Mouse (Mus musculus) intestine, postnatal 0 days (tissue): ENCODE data around the gene Psmb2. TPM values are rescaled to one million over a fixed set of nuclear protein-coding genes. Genes with fewer than 3 reads are reported as not detected.

Experiments
- ATAC-seq: fragments of 200-750 bp; cut with Nextera tagmentation; 2 replicates; pipeline ENCODE4 v1.8.0; 2017; ENCODE audit warnings: mild to moderate bottlenecking, moderate TSS enrichment, moderate library complexity
- H3K27ac ChIP-seq: fragments of 300-500 bp; sonication (generic); 2 replicates; pipeline ENCODE4 v1.5.1; 2014; ENCODE audit warnings: mild to moderate bottlenecking, low read depth, low read length, moderate library complexity
- H3K27me3 ChIP-seq: fragments of 300-500 bp; sonication (generic); replicated peaks from 2 replicates; pipeline ENCODE4 v1.6.1; 2014; ENCODE audit warnings: low read length, mixed read lengths; ENCODE audit not compliant: control insufficient read depth, insufficient read depth
- H3K36me3 ChIP-seq: fragments of 300-500 bp; sonication (generic); 2 replicates; pipeline ENCODE4 v1.6.1; 2014; ENCODE audit warnings: mild to moderate bottlenecking, moderate library complexity; ENCODE audit not compliant: control insufficient read depth, insufficient read depth
- H3K4me1 ChIP-seq: fragments of 300-500 bp; sonication (generic); replicated peaks from 2 replicates; pipeline ENCODE4 v1.6.1; 2014; ENCODE audit warnings: antibody characterized with exemption, low read length, mixed read lengths; ENCODE audit not compliant: control insufficient read depth, insufficient read depth
- H3K4me2 ChIP-seq: fragments of 300-500 bp; sonication (generic); replicated peaks from 2 replicates; pipeline ENCODE4 v1.6.1; 2014; ENCODE audit warnings: low read depth, mild to moderate bottlenecking, moderate library complexity
- H3K4me3 ChIP-seq: fragments of 300-500 bp; sonication (generic); 2 replicates; pipeline ENCODE4 v1.5.1; 2014; ENCODE audit warnings: low read depth, low read length
- H3K9ac ChIP-seq: fragments of 300-500 bp; sonication (generic); 2 replicates; pipeline ENCODE4 v1.6.1; 2014; ENCODE audit warnings: mild to moderate bottlenecking, low read depth, low read length
- H3K9me3 ChIP-seq: fragments of 300-500 bp; sonication (generic); 2 replicates; pipeline ENCODE4 v1.6.1; 2016; ENCODE audit warnings: mixed run types; ENCODE audit not compliant: control insufficient read depth
- CTCF ChIP-seq: sonication (generic); IDR thresholded peaks from 2 replicates; pipeline ENCODE4 v1.5.1; 2016; ENCODE audit warnings: low read depth, mild to moderate bottlenecking, control low read depth, antibody characterized with exemption, moderate library complexity
- WGBS: fragments of 180-500 bp; shearing (Covaris S2); extraction: QIAGEN DNeasy Blood & Tissue Kit; methylation state at CpG from one replicate; pipeline ENCODE4 v1.1.7; 2014; 5-methylcytosine and 5-hydroxymethylcytosine counted together
- polyA plus RNA-seq: library from polyadenylated mRNA; unstranded; fragments of >200 nt; fragmentation: Nextera tagmentation; extraction: Ambion mirVana; gene quantifications from 2 replicates; pipeline ENCODE4 v1.2.1, GENCODE M21; 2015

Gene Psmb2
- polyA plus RNA-seq, 1 experiment from 2014 or later = 381 TPM

- WGBS = 88% methylated on average over 12 of the region's 12 CpGs
- H3K27ac ChIP-seq = no peak overlapping the region
- H3K4me2 ChIP-seq = no peak overlapping the region
- no peak overlapping the region for H3K4me3 ChIP-seq
- H3K27me3 ChIP-seq = no peaks in the 10 kb centered on the region
- no peaks in the 10 kb centered on the region for H3K4me1 ChIP-seq
- no peak overlapping the region for H3K9ac ChIP-seq
- no peaks in the 10 kb centered on the region for H3K9me3 ChIP-seq
- ATAC-seq = no peak
- peaks cover 68% of the 10 kb centered on the region for H3K36me3 ChIP-seq
- no peak for TF ChIP-seq CTCF
Observed at GRCm38 (mm10) chr4:126706630-126707438, 29.4 kb downstream of the Psmb2 start.

- Histone ChIP-seq H3K36me3 (peaks cover 68% of the 10 kb centered on the region), H3K9ac (no peak overlapping the region), H3K4me1 (no peaks in the 10 kb centered on the region), H3K27ac (no peak overlapping the region), H3K27me3 (no peaks in the 10 kb centered on the region), H3K4me3 (no peak overlapping the region), H3K9me3 (no peaks in the 10 kb centered on the region), H3K4me2 (no peak overlapping the region)
- ATAC-seq = no peak
- WGBS = 76% methylated on average over 5 of the region's 5 CpGs
- TF ChIP-seq CTCF = no peak
Observed at GRCm38 (mm10) chr4:126707439-126707826, 30.0 kb downstream of the Psmb2 start.

GRCm38 (mm10) chr4:126732111-126732510 lies 54.7 kb downstream of the Psmb2 start:
- Histone ChIP-seq H3K27ac (no peak overlapping the region), H3K36me3 (no peaks in the 10 kb centered on the region), H3K4me1 (no peaks in the 10 kb centered on the region), H3K4me2 (peak overlapping the region; percentile 24), H3K27me3 (peaks cover 77% of the 10 kb centered on the region), H3K9me3 (no peaks in the 10 kb centered on the region), H3K9ac (no peak overlapping the region), H3K4me3 (peak overlapping the region; percentile 14; the same call in 1 of the 2 replicates)
- 2% methylated on average over 18 of the region's 18 CpGs for WGBS
- no peak for TF ChIP-seq CTCF
- no peak for ATAC-seq

GRCm38 (mm10) chr4:126732531-126733380 lies 55.3 kb downstream of the Psmb2 start:
- Histone ChIP-seq H3K4me2 (peak overlapping the region; percentile 24), H3K27ac (no peak overlapping the region), H3K4me3 (0 out of 2 replicates have a peak overlapping the region, but pooled peaks have one; percentile 14), H3K27me3 (peaks cover 84% of the 10 kb centered on the region), H3K9ac (no peak overlapping the region), H3K9me3 (no peaks in the 10 kb centered on the region), H3K36me3 (no peaks in the 10 kb centered on the region), H3K4me1 (no peaks in the 10 kb centered on the region)
- no peak for TF ChIP-seq CTCF
- no peak for ATAC-seq
- WGBS = 6% methylated on average over 26 of the region's 26 CpGs

GRCm38 (mm10) chr4:126734001-126734603 lies 56.7 kb downstream of the Psmb2 start:
- Histone ChIP-seq H3K9ac (no peak overlapping the region), H3K27me3 (peaks cover 93% of the 10 kb centered on the region), H3K4me2 (no peak overlapping the region), H3K4me3 (0 out of 2 replicates have a peak overlapping the region, but pooled peaks have one; percentile 41), H3K4me1 (no peaks in the 10 kb centered on the region), H3K9me3 (no peaks in the 10 kb centered on the region), H3K36me3 (no peaks in the 10 kb centered on the region), H3K27ac (no peak overlapping the region)
- 3% methylated on average over 16 of the region's 16 CpGs for WGBS
- TF ChIP-seq CTCF = no peak
- no peak for ATAC-seq
